Mouse (Mus musculus) liver, adult 2 months (tissue): ENCODE measurements at regions not wholly inside any gene's neighbourhood (a gene's known extent, or its start where the extent isn't known, plus 50 kb on each side); places are given as distances from the start of the nearest gene placed in this dataset.

Experiments used
- CTCF ChIP-seq: fragments of 200-500 bp; IDR thresholded peaks from 2 replicates; pipeline ENCODE4 v1.5.1; 2011; ENCODE audit warnings: low read depth, low read length, control low read depth
- POLR2A ChIP-seq: fragments of 200-500 bp; IDR thresholded peaks from 2 replicates; pipeline ENCODE4 v1.6.1; 2011; ENCODE audit warnings: low read length, control low read depth; ENCODE audit not compliant: insufficient read depth; ENCODE audit errors: extremely low read depth

GRCm38 (mm10) chr2:48349794-48350193, 464.1 kb upstream of the Acvr2a start:
- TF ChIP-seq POLR2A (no peak), CTCF (no peak)
